Mouse (Mus musculus): ENCODE measurements at regions not wholly inside any gene's neighbourhood (a gene's known extent, or its start where the extent isn't known, plus 50 kb on each side); places are given as distances from the start of the nearest gene placed in this dataset.
A peak's percentile ranks its signal among the peaks of the same experiment; 100 is the strongest.

- DNase-seq (ENCODE audit: low spot score): no peak
- H3K4me1 ChIP-seq: peaks cover 11% of the 10 kb centered on the region
- no peak overlapping the region for H3K4me3 ChIP-seq
- H3K36me3 ChIP-seq: no peaks in the 10 kb centered on the region
- H3K27me3 ChIP-seq (ENCODE audit: insufficient read depth, poor library complexity, severe bottlenecking): no peaks in the 10 kb centered on the region
- H3K27ac ChIP-seq: no peak overlapping the region
- 83% methylated on average over 5 of the region's 5 CpGs for WGBS
- H3K9me3 ChIP-seq: no peaks in the 10 kb centered on the region
Measured at GRCm38 (mm10) chr1:118741286-118741685, 113.5 kb downstream of the Tfcp2l1 start.

- Histone ChIP-seq H3K27me3 (ENCODE audit: insufficient read depth, poor library complexity, severe bottlenecking) (no peaks in the 10 kb centered on the region), H3K9me3 (no peaks in the 10 kb centered on the region), H3K36me3 (no peaks in the 10 kb centered on the region), H3K27ac (no peak overlapping the region), H3K4me1 (peaks cover 16% of the 10 kb centered on the region), H3K4me3 (no peak overlapping the region)
- WGBS: 75% methylated on average over 5 of the region's 5 CpGs
- DNase-seq (ENCODE audit: low spot score): no peak
Measured at GRCm38 (mm10) chr1:118748196-118748595, 120.5 kb downstream of the Tfcp2l1 start.

DNA sequence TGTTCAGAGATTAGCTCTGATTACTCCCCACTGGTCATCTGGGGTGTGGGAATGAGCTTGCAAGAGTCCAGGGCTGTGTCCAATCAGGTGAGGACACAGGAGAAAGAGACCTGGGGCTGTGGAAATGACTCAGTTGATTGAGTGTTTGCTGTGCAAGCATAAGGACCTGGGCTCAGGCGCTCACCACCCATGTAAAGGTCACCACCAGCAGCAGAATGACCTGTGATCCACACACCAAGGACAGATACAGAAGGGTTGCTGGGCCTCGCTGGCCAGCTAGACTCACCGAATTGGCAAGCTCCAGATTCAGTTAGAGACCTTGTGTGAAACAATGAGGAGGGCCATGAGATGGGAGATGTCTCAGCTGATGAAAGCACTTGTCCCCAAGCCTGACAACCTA lies 125.1 kb downstream of the Tfcp2l1 start:
- Histone ChIP-seq H3K4me3 (no peak overlapping the region), H3K9me3 (no peaks in the 10 kb centered on the region), H3K27me3 (ENCODE audit: insufficient read depth, poor library complexity, severe bottlenecking) (no peaks in the 10 kb centered on the region), H3K27ac (no peak overlapping the region), H3K4me1 (peaks cover 16% of the 10 kb centered on the region; the same call in 1 of the 2 replicates), H3K36me3 (no peaks in the 10 kb centered on the region)
- DNase-seq (ENCODE audit: low spot score): no peak
- whole genome bisulfite sequencing: 79% methylated on average over 3 of the region's 3 CpGs

DNA sequence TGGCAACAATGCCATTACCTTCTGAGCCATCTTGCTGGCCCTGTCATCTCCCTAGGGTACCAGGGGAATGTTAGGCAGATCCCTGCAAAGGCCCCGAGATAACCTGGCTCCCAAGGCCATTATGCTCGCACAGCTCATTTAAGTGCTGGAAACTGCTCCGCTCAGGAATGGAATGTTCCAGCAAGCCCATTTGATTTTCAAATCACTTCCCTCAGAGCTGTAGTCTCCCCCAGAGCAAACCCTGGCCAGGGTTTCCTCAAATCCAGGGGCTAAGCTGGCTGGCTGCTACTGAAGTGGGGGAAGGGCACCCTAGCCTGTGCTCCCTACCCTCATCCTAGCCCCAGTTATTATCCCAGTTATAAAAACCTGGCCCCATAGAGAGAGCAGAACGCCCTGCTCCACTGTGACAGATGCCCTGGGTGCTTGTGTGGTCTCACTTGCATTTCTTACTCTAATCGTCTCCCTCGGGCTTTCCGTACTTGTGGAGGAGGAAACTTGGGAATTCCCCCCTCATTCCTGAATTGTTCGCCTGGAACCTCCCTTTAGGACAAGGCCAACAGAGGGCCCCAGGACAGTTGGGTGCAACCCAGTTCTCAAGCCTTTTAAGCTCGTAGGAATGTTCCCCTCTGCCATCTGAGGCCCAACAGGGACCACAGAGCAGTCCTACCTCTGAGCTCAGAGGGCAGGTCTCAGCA lies 128.6 kb downstream of the Tfcp2l1 start:
- no peaks in the 10 kb centered on the region for H3K36me3 ChIP-seq
- H3K9me3 ChIP-seq: no peaks in the 10 kb centered on the region
- peaks cover 12% of the 10 kb centered on the region; the same call in 1 of the 2 replicates for H3K4me1 ChIP-seq
- H3K27me3 ChIP-seq (ENCODE audit: insufficient read depth, poor library complexity, severe bottlenecking): 0 out of 2 replicates have a peak, but pooled peaks cover 7% of the 10 kb centered on the region
- no peak overlapping the region for H3K4me3 ChIP-seq
- 41% methylated on average over 9 of the region's 9 CpGs for WGBS
- DNase-seq (ENCODE audit: low spot score): no peak
- peak overlapping the region; percentile 24; the same call in 1 of the 2 replicates for H3K27ac ChIP-seq

GRCm38 (mm10) chr1:118757340-118758030 lies 129.7 kb downstream of the Tfcp2l1 start:
- Histone ChIP-seq H3K4me1 (peaks cover 12% of the 10 kb centered on the region; the same call in 1 of the 2 replicates), H3K4me3 (no peak overlapping the region), H3K27me3 (ENCODE audit: insufficient read depth, poor library complexity, severe bottlenecking) (0 out of 2 replicates have a peak, but pooled peaks cover 7% of the 10 kb centered on the region), H3K27ac (no peak overlapping the region), H3K9me3 (no peaks in the 10 kb centered on the region), H3K36me3 (no peaks in the 10 kb centered on the region)
- DNase-seq (ENCODE audit: low spot score): no peak
- 67% methylated on average over 3 of the region's 4 CpGs for WGBS

GRCm38 (mm10) chr1:118758031-118758400 lies 130.3 kb downstream of the Tfcp2l1 start:
- H3K4me3 ChIP-seq: no peak overlapping the region
- no peak overlapping the region for H3K27ac ChIP-seq
- no peaks in the 10 kb centered on the region for H3K36me3 ChIP-seq
- H3K9me3 ChIP-seq: no peaks in the 10 kb centered on the region
- 74% methylated on average over 4 of the region's 4 CpGs for WGBS
- peaks cover 12% of the 10 kb centered on the region; the same call in 1 of the 2 replicates for H3K4me1 ChIP-seq
- no peak for DNase-seq (ENCODE audit: low spot score)
- 0 out of 2 replicates have a peak, but pooled peaks cover 7% of the 10 kb centered on the region for H3K27me3 ChIP-seq (ENCODE audit: insufficient read depth, poor library complexity, severe bottlenecking)

- DNase-seq (ENCODE audit: low spot score): peak; percentile 83
- Histone ChIP-seq H3K9me3 (no peaks in the 10 kb centered on the region), H3K4me3 (no peak overlapping the region), H3K27ac (no peak overlapping the region), H3K4me1 (peaks cover 12% of the 10 kb centered on the region; the same call in 1 of the 2 replicates), H3K27me3 (ENCODE audit: insufficient read depth, poor library complexity, severe bottlenecking) (0 out of 2 replicates have a peak, but pooled peaks cover 7% of the 10 kb centered on the region), H3K36me3 (no peaks in the 10 kb centered on the region)
- 43% methylated on average over 7 of the region's 7 CpGs for WGBS
Measured at GRCm38 (mm10) chr1:118759141-118759932, 131.6 kb downstream of the Tfcp2l1 start.

GRCm38 (mm10) chr1:118765525-118765924 lies 137.8 kb downstream of the Tfcp2l1 start:
- Histone ChIP-seq H3K27ac (no peak overlapping the region), H3K9me3 (no peaks in the 10 kb centered on the region), H3K27me3 (ENCODE audit: insufficient read depth, poor library complexity, severe bottlenecking) (0 out of 2 replicates have a peak, but pooled peaks cover 4% of the 10 kb centered on the region), H3K4me3 (no peak overlapping the region), H3K36me3 (no peaks in the 10 kb centered on the region), H3K4me1 (peaks cover 21% of the 10 kb centered on the region)
- no peak for DNase-seq (ENCODE audit: low spot score)
- WGBS: 73% methylated on average over 9 of the region's 9 CpGs

GRCm38 (mm10) chr1:118768831-118769230 lies 141.1 kb downstream of the Tfcp2l1 start:
- H3K9me3 ChIP-seq: no peaks in the 10 kb centered on the region
- H3K27ac ChIP-seq: no peak overlapping the region
- no peak overlapping the region for H3K4me3 ChIP-seq
- H3K36me3 ChIP-seq: no peaks in the 10 kb centered on the region
- no peak for DNase-seq (ENCODE audit: low spot score)
- H3K27me3 ChIP-seq (ENCODE audit: insufficient read depth, poor library complexity, severe bottlenecking): peaks cover 8% of the 10 kb centered on the region; the same call in 1 of the 2 replicates
- WGBS: 26% methylated on average over 4 of the region's 4 CpGs
- peaks cover 21% of the 10 kb centered on the region for H3K4me1 ChIP-seq

DNA sequence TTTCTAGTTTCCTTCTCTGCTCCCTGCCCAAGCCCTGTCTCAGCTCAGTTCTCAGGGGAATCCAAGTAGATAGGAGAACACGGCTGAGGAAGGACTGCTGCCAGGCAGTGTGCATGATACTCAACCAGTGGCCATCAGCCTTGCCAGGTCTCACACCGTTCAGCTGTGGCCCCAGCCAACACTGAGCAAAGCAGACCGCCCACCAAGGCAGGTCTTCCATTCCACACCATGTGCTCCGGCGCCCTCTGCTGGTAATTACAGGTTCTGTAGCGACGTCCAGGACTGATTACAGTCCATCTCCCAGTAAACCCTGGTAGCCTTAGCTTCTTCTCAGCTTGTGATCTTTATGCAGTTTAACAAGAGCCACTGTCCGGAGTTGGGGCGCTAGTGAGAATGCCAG lies 144.5 kb downstream of the Tfcp2l1 start:
- DNase-seq (ENCODE audit: low spot score): peak; percentile 86
- Histone ChIP-seq H3K4me3 (no peak overlapping the region), H3K27me3 (ENCODE audit: insufficient read depth, poor library complexity, severe bottlenecking) (peaks cover 20% of the 10 kb centered on the region), H3K4me1 (peaks cover 16% of the 10 kb centered on the region), H3K36me3 (no peaks in the 10 kb centered on the region), H3K27ac (no peak overlapping the region), H3K9me3 (no peaks in the 10 kb centered on the region)
- 19% methylated on average over 9 of the region's 9 CpGs for WGBS

DNA sequence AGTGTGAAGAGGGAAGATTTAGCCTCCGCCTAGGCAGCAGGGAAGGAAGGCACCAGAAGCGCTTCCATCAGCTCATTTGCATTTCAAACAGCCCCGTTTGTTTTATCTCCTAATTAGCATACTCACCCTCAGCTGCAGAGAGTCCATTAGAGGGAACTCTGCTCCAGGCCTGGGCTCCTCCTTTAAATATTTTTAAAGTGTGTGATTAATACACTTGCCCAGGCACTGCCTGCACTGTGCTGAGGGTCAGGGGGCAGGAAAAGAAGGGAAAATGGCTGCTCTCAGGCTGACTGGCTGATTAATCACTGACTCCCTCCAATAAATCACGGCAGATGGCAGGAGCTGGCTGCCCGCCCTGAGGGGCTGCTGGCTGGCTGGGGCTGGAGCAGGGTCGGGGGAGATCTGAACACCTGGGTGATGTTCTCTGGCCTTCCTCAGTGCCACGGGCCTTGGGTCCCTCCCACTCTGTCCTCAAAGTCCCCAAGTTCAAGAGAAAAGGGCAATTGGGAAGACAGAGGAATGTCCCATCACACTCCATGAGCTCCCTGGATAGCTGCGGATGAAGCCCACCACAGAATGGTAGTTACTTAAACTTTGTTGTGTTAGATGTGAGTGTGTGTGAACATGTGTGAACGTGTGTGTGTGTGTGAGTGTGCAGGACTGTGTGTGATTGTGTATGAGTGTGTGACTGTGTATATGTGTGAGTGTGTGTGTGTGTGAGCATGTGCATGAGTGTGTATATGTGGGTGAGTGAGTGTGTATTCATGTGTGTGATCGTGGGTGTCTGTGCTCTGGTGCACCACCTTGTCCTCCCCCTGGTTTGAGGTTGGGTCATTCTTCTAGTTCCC lies 149.1 kb downstream of the Tfcp2l1 start:
- H3K27me3 ChIP-seq (ENCODE audit: insufficient read depth, poor library complexity, severe bottlenecking): peaks cover 11% of the 10 kb centered on the region
- no peak overlapping the region for H3K4me3 ChIP-seq
- no peaks in the 10 kb centered on the region for H3K9me3 ChIP-seq
- no peak overlapping the region for H3K27ac ChIP-seq
- peaks cover 7% of the 10 kb centered on the region; the same call in 1 of the 2 replicates for H3K4me1 ChIP-seq
- WGBS: 27% methylated on average over 10 of the region's 10 CpGs
- DNase-seq (ENCODE audit: low spot score): no peak
- H3K36me3 ChIP-seq: no peaks in the 10 kb centered on the region
